Mouse (Mus musculus): ENCODE measurements around the gene Sez6l. TPM values are rescaled to one million over a fixed set of nuclear protein-coding genes. Genes with fewer than 3 reads are reported as not detected.

The Sez6l gene
- polyA plus RNA-seq, 1 experiment from 2014 or later: 1.3 TPM

DNA sequence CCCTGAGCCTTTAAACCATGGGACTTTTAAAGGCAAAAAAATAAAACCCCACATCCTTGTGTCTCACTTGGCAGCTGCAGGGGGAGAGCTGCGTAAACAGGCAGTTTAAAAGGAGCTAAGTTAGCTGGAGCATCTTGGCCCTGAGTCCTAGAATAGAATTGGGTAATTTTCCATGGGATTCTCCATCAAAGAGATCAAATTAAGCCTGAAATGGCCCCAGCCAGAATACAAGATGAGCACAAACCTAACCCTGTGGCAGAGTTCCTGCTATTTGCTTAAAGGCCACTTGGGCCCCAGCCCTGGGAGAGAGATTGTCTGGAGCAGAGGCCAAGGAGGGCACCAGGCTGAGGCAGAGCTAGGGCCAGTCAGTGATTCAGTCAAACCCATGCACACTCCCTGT lies 27.3 kb upstream of the Sez6l start:
- no peak overlapping the region for H3K27ac ChIP-seq (replicated peaks)
- 48% methylated on average over 1 of the region's 1 CpGs for WGBS

DNA sequence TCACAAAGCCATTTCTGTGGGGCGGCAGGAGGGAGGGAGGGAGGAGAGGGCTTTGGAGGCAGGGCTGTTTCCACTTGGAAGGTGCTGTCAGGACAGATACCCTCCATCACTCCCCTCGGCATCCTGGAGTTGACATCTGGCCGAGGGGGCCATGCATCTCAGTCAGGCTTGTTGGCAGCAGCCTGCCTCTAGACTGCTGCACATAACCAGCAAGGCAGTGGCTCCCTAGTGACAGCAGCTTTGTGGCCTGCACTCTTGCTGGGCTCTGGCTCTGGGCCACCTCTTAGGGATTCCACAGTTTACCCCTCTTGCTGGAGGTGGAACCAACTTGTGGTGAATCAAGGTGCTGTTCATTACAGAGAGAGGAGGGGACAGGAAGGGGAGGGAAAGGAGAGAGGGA lies 26.6 kb upstream of the Sez6l start:
- H3K9ac ChIP-seq: no peak overlapping the region
- no peak overlapping the region for H3K4me3 ChIP-seq (replicated peaks)
- H3K36me3 ChIP-seq: no peaks in the 10 kb centered on the region
- H3K9me3 ChIP-seq (replicated peaks): no peaks in the 10 kb centered on the region
- peaks cover 47% of the 10 kb centered on the region for H3K4me1 ChIP-seq
- no peak for ATAC-seq (ENCODE audit: insufficient number of reproducible peaks, low FRiP score, low TSS enrichment, low read depth)
- no peaks in the 10 kb centered on the region for H3K27me3 ChIP-seq
- no peak overlapping the region for H3K4me2 ChIP-seq (replicated peaks)
- H3K27ac ChIP-seq (replicated peaks): 0 out of 2 replicates have a peak overlapping the region, but pooled peaks have one; percentile 7
- 12% methylated on average over 3 of the region's 3 CpGs for WGBS

More for the DNA sequence above, 27.3 kb upstream of the Sez6l start:
- no peak overlapping the region for H3K9ac ChIP-seq
- no peaks in the 10 kb centered on the region for H3K9me3 ChIP-seq (replicated peaks)
- no peak overlapping the region for H3K4me2 ChIP-seq (replicated peaks)
- peaks cover 47% of the 10 kb centered on the region for H3K4me1 ChIP-seq
- no peak for ATAC-seq (ENCODE audit: insufficient number of reproducible peaks, low FRiP score, low TSS enrichment, low read depth)
- H3K27me3 ChIP-seq: no peaks in the 10 kb centered on the region
- no peak overlapping the region for H3K4me3 ChIP-seq (replicated peaks)
- no peaks in the 10 kb centered on the region for H3K36me3 ChIP-seq

DNA sequence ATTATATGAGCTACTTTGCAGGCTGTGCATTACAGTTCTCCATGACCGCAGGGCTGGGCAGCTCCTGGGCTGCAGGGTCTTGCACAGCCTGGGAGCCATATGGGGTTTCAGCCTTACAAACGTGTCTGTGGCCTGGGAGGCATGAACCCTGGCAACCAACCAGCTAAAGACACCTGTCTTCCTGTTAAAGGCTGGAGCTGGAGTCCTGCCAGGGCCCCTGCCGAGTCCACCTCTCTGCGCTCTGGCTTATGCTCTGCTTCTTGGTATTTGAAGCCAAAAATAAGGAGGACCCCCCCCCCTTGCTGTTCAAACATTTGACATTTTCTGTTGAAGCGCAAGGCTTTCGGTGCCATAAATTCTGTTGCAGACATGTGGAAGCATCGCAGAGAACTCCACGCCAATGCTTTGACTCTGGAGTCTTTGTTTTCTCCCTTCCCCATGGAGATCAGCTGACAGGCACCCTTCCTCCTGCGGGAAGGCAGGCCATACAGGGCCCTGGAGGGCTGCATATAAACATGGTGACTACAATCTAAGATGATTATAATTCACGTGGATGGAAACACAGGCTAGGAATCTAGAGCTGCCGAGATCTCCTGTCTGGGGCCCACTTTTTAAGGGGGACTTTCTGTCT lies 23.4 kb upstream of the Sez6l start:
- no peak overlapping the region for H3K9ac ChIP-seq
- 40% methylated on average over 11 of the region's 11 CpGs for WGBS
- no peaks in the 10 kb centered on the region for H3K36me3 ChIP-seq
- no peaks in the 10 kb centered on the region for H3K9me3 ChIP-seq (replicated peaks)
- H3K4me1 ChIP-seq: peaks cover 30% of the 10 kb centered on the region
- no peak for ATAC-seq (ENCODE audit: insufficient number of reproducible peaks, low FRiP score, low TSS enrichment, low read depth)
- H3K4me2 ChIP-seq (replicated peaks): no peak overlapping the region
- no peaks in the 10 kb centered on the region for H3K27me3 ChIP-seq
- no peak overlapping the region for H3K27ac ChIP-seq (replicated peaks)
- no peak overlapping the region for H3K4me3 ChIP-seq (replicated peaks)

DNA sequence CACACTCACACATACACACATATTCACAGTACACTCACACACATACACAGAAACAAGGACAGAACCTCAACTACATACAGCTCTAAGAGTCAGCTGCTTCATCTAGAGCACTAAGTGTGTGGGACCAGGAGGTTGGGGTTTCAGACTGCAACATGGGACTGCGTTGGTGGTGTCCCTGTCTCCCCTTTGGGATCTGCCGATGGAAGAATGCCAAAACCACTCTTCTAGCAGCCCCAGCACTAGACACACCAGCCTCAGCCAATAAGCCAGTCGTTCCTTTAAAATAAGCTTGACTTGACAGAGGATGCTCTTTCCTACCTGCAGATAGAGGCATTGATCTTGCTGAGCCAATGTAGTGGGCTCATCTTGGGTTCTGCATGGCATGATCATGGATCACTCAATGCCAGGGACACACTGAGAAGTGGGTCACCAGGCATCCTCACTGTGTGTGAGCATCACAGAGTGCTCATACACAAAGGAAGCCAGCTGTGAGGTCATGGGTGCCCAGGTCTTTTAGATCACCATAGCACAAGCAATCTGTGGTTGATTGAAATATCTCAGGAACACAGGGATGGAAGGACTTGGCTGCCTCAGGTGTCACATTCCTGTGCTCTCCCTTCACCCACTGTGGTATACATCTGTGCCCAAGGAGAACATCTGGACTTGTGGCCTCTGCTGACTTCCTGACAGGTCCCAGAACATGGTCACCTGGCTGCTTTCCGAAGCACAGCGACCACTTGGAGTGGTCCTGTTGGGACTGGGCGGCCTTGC lies 22.7 kb upstream of the Sez6l start:
- Histone ChIP-seq H3K9me3 (replicated peaks) (no peaks in the 10 kb centered on the region), H3K4me3 (replicated peaks) (no peak overlapping the region), H3K27me3 (no peaks in the 10 kb centered on the region), H3K27ac (replicated peaks) (no peak overlapping the region), H3K4me1 (peaks cover 23% of the 10 kb centered on the region), H3K9ac (no peak overlapping the region), H3K4me2 (replicated peaks) (no peak overlapping the region), H3K36me3 (no peaks in the 10 kb centered on the region)
- no peak for ATAC-seq (ENCODE audit: insufficient number of reproducible peaks, low FRiP score, low TSS enrichment, low read depth)
- WGBS: 78% methylated on average over 6 of the region's 6 CpGs

DNA sequence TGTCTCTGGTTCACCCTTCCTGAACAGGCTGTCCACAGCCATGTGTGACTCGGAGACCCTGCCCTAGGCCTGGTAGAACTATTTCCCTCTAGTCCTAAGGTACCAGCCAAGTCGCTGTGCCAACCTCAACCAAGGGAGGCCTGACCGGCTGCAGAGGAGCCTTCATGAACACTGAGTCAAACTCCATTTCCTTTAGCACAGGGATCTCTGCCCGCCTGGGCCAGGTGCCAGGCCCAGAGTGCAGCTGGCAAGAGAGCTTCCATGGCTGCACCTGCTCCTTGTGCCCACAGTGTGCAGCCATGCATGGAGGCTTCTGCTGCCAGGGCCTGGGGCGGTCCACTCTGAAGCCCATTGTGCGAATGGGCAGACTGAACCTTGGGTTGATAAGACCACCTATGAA lies 20.9 kb upstream of the Sez6l start:
- no peaks in the 10 kb centered on the region for H3K9me3 ChIP-seq (replicated peaks)
- WGBS: 87% methylated on average over 6 of the region's 6 CpGs
- no peaks in the 10 kb centered on the region for H3K36me3 ChIP-seq
- H3K9ac ChIP-seq: no peak overlapping the region
- H3K27me3 ChIP-seq: no peaks in the 10 kb centered on the region
- H3K4me1 ChIP-seq: peaks cover 10% of the 10 kb centered on the region; the same call in 1 of the 2 replicates
- ATAC-seq (ENCODE audit: insufficient number of reproducible peaks, low FRiP score, low TSS enrichment, low read depth): no peak
- H3K4me2 ChIP-seq (replicated peaks): no peak overlapping the region
- H3K4me3 ChIP-seq (replicated peaks): no peak overlapping the region
- no peak overlapping the region for H3K27ac ChIP-seq (replicated peaks)

DNA sequence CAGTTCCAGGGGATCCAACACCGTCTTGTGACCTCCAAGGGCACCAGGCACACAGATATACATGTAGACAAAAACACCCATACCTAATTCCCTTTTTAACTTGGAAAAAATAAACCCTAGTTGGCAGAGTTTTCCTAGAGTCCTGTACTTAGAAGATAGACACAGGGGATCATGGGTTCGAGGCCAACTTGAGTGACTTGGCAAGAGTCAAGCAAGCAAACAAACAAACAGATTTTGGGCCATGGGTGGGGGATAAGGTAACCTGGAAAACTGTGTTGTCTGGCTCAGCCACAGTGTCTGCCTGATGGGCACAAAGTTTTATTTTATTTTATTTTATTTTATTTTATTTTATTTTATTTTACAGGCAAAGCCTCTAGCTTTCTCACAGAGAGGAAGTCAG lies 20.3 kb upstream of the Sez6l start:
- Histone ChIP-seq H3K4me3 (replicated peaks) (no peak overlapping the region), H3K27ac (replicated peaks) (no peak overlapping the region), H3K4me2 (replicated peaks) (no peak overlapping the region), H3K9ac (no peak overlapping the region), H3K27me3 (no peaks in the 10 kb centered on the region), H3K4me1 (peaks cover 10% of the 10 kb centered on the region; the same call in 1 of the 2 replicates), H3K36me3 (no peaks in the 10 kb centered on the region), H3K9me3 (replicated peaks) (no peaks in the 10 kb centered on the region)
- 78% methylated on average over 2 of the region's 2 CpGs for WGBS
- no peak for ATAC-seq (ENCODE audit: insufficient number of reproducible peaks, low FRiP score, low TSS enrichment, low read depth)

DNA sequence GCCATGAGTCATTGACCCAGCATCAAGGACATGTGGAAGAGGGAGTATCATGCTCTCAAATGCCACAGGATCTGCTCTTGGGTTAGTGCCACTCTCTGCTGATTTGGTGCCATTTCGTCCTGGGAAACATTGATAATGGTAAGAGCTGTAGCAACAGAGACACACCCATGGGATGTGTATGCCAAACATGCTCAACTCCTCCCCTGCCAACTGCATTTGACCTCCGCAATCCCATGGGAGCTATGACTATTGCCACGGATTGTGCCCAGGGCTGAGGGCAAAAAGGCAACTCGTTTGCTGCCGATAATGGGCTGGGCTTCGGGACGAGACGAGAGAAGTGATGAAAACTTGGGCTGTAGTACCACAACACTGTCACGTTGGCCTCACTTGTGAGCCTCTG lies 19.7 kb upstream of the Sez6l start:
- WGBS: 77% methylated on average over 9 of the region's 9 CpGs

DNA sequence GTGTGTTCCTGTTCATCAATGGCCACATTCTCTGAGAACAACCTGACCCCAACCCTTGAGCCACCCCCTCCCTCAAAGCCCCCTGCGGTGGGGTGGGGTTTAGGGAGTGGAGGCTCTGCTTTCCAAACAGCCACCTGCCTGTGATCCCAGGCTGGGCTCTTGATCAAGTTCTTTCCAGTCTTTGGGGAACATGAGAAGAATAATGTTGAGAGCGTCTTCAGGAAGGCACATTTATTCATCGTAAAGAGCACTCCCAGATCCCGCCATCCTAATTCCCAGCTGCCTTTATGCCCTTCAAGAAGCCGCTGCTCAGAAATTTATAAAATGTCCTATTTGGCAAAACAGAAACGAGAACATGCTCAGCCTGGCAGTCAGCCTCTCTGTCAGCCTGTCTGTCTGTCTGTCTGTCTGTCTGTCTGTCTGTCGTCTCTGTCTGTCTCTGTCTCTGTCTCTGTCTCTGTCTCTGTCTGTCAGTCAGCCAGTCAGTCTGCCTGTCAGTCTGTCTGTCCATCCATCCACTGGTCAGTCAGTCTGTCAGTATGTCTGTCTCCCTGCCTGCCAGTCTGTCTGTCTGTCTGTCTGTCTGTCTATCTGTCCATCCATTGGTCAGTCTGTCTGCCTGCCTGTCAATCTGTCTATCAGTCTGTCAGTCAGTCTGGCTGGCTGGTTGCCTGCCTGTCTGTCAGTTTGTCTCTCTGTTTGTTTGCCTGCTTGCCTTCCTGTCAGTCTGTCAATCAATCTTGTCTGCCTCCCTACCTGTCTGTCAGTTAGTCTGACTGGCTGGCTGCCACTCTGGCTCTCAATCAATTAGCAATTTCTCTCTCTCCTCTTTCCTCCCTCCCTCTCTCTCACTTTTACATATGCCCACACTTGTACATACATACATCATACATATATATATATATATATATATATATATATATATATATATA lies 19.0 kb upstream of the Sez6l start:
- no peak overlapping the region for H3K27ac ChIP-seq (replicated peaks)
- no peaks in the 10 kb centered on the region for H3K27me3 ChIP-seq
- no peak overlapping the region for H3K4me2 ChIP-seq (replicated peaks)
- no peak overlapping the region for H3K4me3 ChIP-seq (replicated peaks)
- ATAC-seq (ENCODE audit: insufficient number of reproducible peaks, low FRiP score, low TSS enrichment, low read depth): no peak
- H3K9ac ChIP-seq: no peak overlapping the region
- 65% methylated on average over 7 of the region's 7 CpGs for WGBS
- no peaks in the 10 kb centered on the region for H3K36me3 ChIP-seq
- no peaks in the 10 kb centered on the region for H3K9me3 ChIP-seq (replicated peaks)
- peaks cover 10% of the 10 kb centered on the region; the same call in 1 of the 2 replicates for H3K4me1 ChIP-seq

More for the DNA sequence above, 19.7 kb upstream of the Sez6l start:
- Histone ChIP-seq H3K27ac (replicated peaks) (no peak overlapping the region), H3K4me3 (replicated peaks) (no peak overlapping the region), H3K4me1 (peaks cover 10% of the 10 kb centered on the region; the same call in 1 of the 2 replicates), H3K9me3 (replicated peaks) (no peaks in the 10 kb centered on the region), H3K27me3 (no peaks in the 10 kb centered on the region), H3K9ac (no peak overlapping the region), H3K36me3 (no peaks in the 10 kb centered on the region), H3K4me2 (replicated peaks) (no peak overlapping the region)
- ATAC-seq (ENCODE audit: insufficient number of reproducible peaks, low FRiP score, low TSS enrichment, low read depth): no peak

DNA sequence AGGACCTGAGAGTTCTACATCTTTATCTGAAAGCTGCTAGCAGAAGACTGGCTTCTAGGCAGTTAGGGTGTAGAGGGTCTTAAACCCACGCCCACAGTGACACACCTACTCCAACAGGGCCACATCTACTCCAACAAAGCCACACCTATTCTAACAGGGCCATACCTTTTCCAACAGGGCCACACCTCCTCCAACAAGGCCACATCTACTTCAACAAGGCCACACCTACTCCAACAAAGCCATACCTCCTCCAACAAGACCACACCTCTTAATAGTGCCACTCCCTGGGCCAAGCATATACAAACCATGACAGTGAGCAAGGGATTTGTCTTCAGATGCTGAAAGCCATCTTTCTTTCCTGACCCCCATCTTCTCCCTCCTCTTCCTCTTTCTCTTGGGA lies 14.7 kb upstream of the Sez6l start:
- no peak for ATAC-seq (ENCODE audit: insufficient number of reproducible peaks, low FRiP score, low TSS enrichment, low read depth)
- Histone ChIP-seq H3K4me1 (no peaks in the 10 kb centered on the region), H3K4me3 (replicated peaks) (no peak overlapping the region), H3K9ac (no peak overlapping the region), H3K27me3 (no peaks in the 10 kb centered on the region), H3K36me3 (no peaks in the 10 kb centered on the region), H3K9me3 (replicated peaks) (no peaks in the 10 kb centered on the region), H3K4me2 (replicated peaks) (no peak overlapping the region), H3K27ac (replicated peaks) (no peak overlapping the region)
- WGBS: 76% methylated on average over 1 of the region's 1 CpGs

DNA sequence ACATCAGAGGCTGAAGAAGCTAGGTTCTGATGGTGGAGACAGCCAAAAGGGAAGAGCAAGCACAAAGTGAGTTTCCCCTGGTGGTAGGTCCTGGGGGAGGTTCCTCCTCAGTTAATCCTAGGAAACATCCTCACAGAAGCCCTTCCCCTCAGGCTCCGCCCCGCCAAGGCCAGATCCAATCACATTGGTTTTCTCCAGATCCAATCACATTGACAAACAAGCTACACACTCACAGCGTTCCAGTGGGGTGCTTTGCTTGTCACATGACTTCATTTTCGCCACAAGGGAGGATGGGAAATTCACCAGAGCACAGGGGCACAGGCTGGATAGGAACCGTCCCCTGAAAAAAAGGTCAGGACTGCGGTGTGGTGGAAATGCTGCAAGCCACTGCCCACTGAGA lies 9.1 kb upstream of the Sez6l start:
- H3K9me3 ChIP-seq (replicated peaks): no peaks in the 10 kb centered on the region
- H3K36me3 ChIP-seq: no peaks in the 10 kb centered on the region
- no peak overlapping the region for H3K9ac ChIP-seq
- 50% methylated on average over 6 of the region's 6 CpGs for WGBS
- ATAC-seq (ENCODE audit: insufficient number of reproducible peaks, low FRiP score, low TSS enrichment, low read depth): no peak
- no peak overlapping the region for H3K4me3 ChIP-seq (replicated peaks)
- peaks cover 18% of the 10 kb centered on the region for H3K27me3 ChIP-seq
- no peak overlapping the region for H3K4me2 ChIP-seq (replicated peaks)
- H3K27ac ChIP-seq (replicated peaks): no peak overlapping the region
- H3K4me1 ChIP-seq: no peaks in the 10 kb centered on the region

DNA sequence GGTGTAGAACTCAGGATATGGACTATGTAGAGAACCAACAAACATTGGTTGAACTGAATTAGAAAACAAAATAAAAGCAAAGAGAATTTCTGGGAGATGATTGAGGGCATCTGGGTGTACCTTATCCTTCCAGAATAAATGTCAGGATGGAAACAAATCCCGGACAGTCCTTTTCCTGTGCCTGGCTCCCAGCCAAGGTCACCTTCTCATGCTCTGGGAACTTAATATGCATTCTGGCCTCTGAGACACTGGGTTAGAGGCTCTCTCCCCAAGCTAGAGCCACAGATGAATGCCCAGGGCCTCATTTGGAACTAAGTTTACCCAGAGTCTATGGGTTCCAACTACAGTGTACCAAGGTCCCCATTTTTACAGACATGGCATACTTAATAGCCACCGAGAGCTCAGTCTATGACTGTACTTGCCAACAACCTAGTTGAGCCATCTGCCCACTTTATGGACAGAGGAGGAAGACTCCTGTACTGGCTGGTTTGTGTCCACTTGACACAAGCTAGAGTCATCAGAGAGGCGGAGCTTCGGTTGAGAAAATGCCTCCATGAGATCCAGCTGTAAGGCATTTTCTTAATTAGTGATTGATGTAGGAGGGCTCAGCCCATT lies 7.3 kb upstream of the Sez6l start:
- no peak overlapping the region for H3K9ac ChIP-seq
- 75% methylated on average over 4 of the region's 4 CpGs for WGBS
- H3K4me2 ChIP-seq (replicated peaks): no peak overlapping the region
- H3K27me3 ChIP-seq: peaks cover 26% of the 10 kb centered on the region
- no peak overlapping the region for H3K27ac ChIP-seq (replicated peaks)
- no peaks in the 10 kb centered on the region for H3K4me1 ChIP-seq
- ATAC-seq (ENCODE audit: insufficient number of reproducible peaks, low FRiP score, low TSS enrichment, low read depth): no peak
- H3K9me3 ChIP-seq (replicated peaks): no peaks in the 10 kb centered on the region
- no peak overlapping the region for H3K4me3 ChIP-seq (replicated peaks)
- no peaks in the 10 kb centered on the region for H3K36me3 ChIP-seq
